Mouse (Mus musculus): ENCODE data around the gene Hist1h4m. TPM values are rescaled to one million over a fixed set of nuclear protein-coding genes. Genes with fewer than 3 reads are reported as not detected.

Gene Hist1h4m
- total RNA-seq, 2 experiments from 2014 or later = 180 to 194 TPM

Small RNAs within 50 kb of the gene (microRNA-seq; reads per million reads assigned to microRNA genes)
- gene Gm19658 (not detected), gene Gm44346 (not detected), gene Gm44466 (not detected)

Other genes starting within 250 kb of the Hist1h4m start
- not detected for gene Olfr1364, start 230.0 kb upstream of the Hist1h4m start, total RNA-seq (2021)
- gene Olfr1362, start 197.7 kb upstream of the Hist1h4m start, total RNA-seq (2021) = not detected
- not detected for gene Olfr11, start 169.2 kb upstream of the Hist1h4m start, total RNA-seq (2021)
- gene Olfr1361, start 148.4 kb upstream of the Hist1h4m start, total RNA-seq (2021) = not detected
- not detected for gene Olfr1360, start 134.3 kb upstream of the Hist1h4m start, total RNA-seq (2021)
- gene Olfr1359, start 113.6 kb upstream of the Hist1h4m start, total RNA-seq (2021) = not detected
- 10 to 100 TPM; 41.4 to 52.8 TPM for gene Hist1h2bl, start 95.6 kb upstream of the Hist1h4m start, total RNA-seq (2021)
- 10 to 100 TPM; 68.4 to 76.2 TPM for gene Hist1h2ai, start 95.3 kb upstream of the Hist1h4m start, total RNA-seq (2021)
- gene Hist1h3h, start 94.1 kb upstream of the Hist1h4m start, total RNA-seq (2021) = 10 to 100 TPM; 69.3 to 80.8 TPM
- 10 to 100 TPM; 10.1 to 13.9 TPM for gene Hist1h2bm, start 89.7 kb upstream of the Hist1h4m start, total RNA-seq (2021)
- gene Hist1h4j, start 76.7 kb upstream of the Hist1h4m start, total RNA-seq (2021) = 10 to 100 TPM; 13.5 to 16.2 TPM
- gene Hist1h4k, start 61.2 kb upstream of the Hist1h4m start, total RNA-seq (2021) = 100 to 1,000 TPM; 306 to 311 TPM
- 10 to 100 TPM; 23.0 to 24.1 TPM for gene Hist1h2ak, start 57.9 kb upstream of the Hist1h4m start, total RNA-seq (2021)
- gene Hist1h2bn, start 57.6 kb upstream of the Hist1h4m start, total RNA-seq (2021) = 10 to 100 TPM; 23.0 to 25.1 TPM
- 10 to 100 TPM; 19.5 to 20.4 TPM for gene Hist1h1b, start 31.1 kb upstream of the Hist1h4m start, total RNA-seq (2021)
- gene Hist1h3i, start 28.4 kb upstream of the Hist1h4m start, total RNA-seq (2021) = 10 to 100 TPM; 53.5 to 57.3 TPM
- gene Hist1h2an, start 24.5 kb upstream of the Hist1h4m start, total RNA-seq (2021) = 1 to 10 TPM; 5.2 to 6.1 TPM
- gene Hist1h2bp, start 24.3 kb upstream of the Hist1h4m start, total RNA-seq (2021) = 10 to 100 TPM; 16.5 to 17.0 TPM
- 10 to 100 TPM; 48.3 to 50.2 TPM for gene Hist1h2bq, start 1.5 kb upstream of the Hist1h4m start, total RNA-seq (2021)
- gene Hist1h2ao, start 1.3 kb upstream of the Hist1h4m start, total RNA-seq (2021) = not detected
- gene Hist1h4n, start 20.4 kb downstream of the Hist1h4m start, total RNA-seq (2021) = 10 to 100 TPM; 21.2 to 27.5 TPM
- gene Hist1h2ap, start 21.8 kb downstream of the Hist1h4m start, total RNA-seq (2021) = 10 to 100 TPM; 66.4 to 75.9 TPM
- gene Hist1h2br, start 22.0 kb downstream of the Hist1h4m start, total RNA-seq (2021) = 10 to 100 TPM; 47.5 to 49.6 TPM
- 1 to 10 TPM; 3.9 to 5.1 TPM for gene Zfp184, start 133.3 kb downstream of the Hist1h4m start, total RNA-seq (2021)
- gene Pom121l2, start 169.4 kb downstream of the Hist1h4m start, total RNA-seq (2021) = not detected
- under 1 TPM in 1 of 2 experiments, not detected in 1; 0.55 TPM for gene Prss16, start 198.0 kb downstream of the Hist1h4m start, total RNA-seq (2021)
- gene Hist1h2ah, start 223.8 kb downstream of the Hist1h4m start, total RNA-seq (2021) = 10 to 100 TPM; 37.9 to 54.9 TPM
- gene Hist1h2bk, start 224.1 kb downstream of the Hist1h4m start, total RNA-seq (2021) = 10 to 100 TPM; 38.0 to 50.2 TPM
- gene Hist1h4i, start 229.6 kb downstream of the Hist1h4m start, total RNA-seq (2021) = 10 to 100 TPM; 45.9 to 47.6 TPM
- 10 to 100 TPM; 26.2 to 28.0 TPM for gene Hist1h2ag, start 231.2 kb downstream of the Hist1h4m start, total RNA-seq (2021)
- gene Hist1h2bj, start 231.5 kb downstream of the Hist1h4m start, total RNA-seq (2021) = 10 to 100 TPM; 21.4 to 25.6 TPM